Mouse (Mus musculus) bone marrow, adult 2 months (tissue): Measurements from ENCODE around the gene Fam120a.

Experiments
- CTCF ChIP-seq: fragments of 200-500 bp; IDR thresholded peaks from 2 replicates; pipeline ENCODE4 v1.5.1; 2011; ENCODE audit warnings: low read length, control low read depth; ENCODE audit not compliant: control insufficient read depth, insufficient read depth
- POLR2A ChIP-seq: fragments of 200-500 bp; IDR thresholded peaks from 2 replicates; pipeline ENCODE4 v1.6.1; 2011; ENCODE audit warnings: low read depth, mild to moderate bottlenecking, control low read depth, low read length, borderline replicate concordance; ENCODE audit not compliant: control insufficient read depth

GRCm38 (mm10) chr13:48850771-48851170 lies 117.0 kb downstream of the Fam120a start:
- TF ChIP-seq POLR2A (no peak), CTCF (no peak)
